Mouse (Mus musculus) adrenal gland, adult 2 months (tissue): ENCODE results near the gene Elfn1. TPM values are rescaled to one million over a fixed set of nuclear protein-coding genes. Genes with fewer than 3 reads are reported as not detected.

Experiments used
- DNase-seq: peaks from one replicate; pipeline ENCODE4 v3.0.0; 2021
- polyA plus RNA-seq: library from polyadenylated mRNA; depleted of rRNA; stranded (reverse); fragments of >200 nt; gene quantifications from 2 replicates; pipeline ENCODE4 v1.2.3, GENCODE M21; 2012
- total RNA-seq, 2 experiments: library from RNA; stranded (reverse); gene quantifications; 2 replicates each; pipeline ENCODE4 v1.2.3; 2021

The Elfn1 gene
- total and polyA plus RNA-seq, 3 experiments: 0.35 to 96.1 (median 25.4) TPM

DNA sequence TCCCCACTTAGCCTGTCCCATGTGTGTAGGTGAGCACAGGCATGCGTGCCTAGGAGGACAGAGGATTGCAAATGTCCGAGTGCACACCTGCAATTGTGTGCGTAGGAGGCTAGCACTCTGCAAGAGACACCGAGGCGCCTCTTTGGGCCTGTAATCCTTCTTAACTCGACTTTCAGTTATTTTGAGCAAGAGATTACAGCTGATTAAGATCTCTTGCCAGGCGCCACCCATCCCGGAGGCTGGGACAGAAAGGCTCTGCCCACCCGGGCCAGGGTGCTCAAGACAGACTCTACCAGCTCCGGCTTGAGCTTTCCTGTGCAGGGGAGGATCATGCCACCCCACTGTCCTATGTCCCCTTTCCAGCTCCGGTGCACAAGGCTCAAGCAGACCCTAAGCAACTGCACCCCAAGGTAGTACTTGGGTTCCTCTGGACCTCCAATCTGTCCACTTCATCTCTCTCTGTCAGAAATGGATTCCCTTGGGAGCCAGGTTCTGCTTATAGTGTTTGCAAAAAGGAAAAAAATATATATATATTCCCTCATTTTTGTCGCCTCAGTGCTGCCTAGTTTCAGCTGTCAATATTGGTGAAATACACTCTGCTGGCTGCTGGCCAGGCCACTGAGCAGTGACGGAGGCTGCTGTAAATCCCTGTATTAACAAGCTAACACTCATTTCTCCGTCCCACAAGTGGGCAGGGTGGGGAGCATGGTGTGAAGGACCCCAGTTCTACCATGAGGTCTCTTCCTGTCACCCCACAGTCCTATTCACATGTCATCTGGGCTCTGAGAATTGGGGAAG, 61.6 kb downstream of the Elfn1 start:
- no peak for DNase-seq

DNA sequence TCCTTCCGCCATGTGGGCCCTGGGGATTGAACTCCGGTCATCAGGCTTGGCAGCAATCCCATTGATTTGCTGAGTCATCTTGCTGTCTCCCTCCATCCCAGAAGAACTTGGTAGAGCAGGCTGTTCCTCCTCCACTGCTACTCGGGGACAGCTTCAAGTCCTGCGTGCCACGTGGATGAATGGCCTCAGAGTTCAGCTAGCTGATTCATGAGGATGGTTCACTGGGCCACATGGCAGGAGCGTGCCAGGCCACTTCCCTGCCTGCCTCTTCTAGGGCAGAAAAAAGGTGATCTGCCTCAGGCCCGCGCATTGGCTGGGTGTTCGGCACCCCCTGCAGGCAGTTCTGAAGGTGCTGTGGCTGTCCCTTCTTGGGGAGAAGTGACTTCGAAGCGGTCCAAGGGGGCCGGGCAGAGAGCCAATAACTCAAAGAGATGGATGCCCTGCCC, 62.5 kb downstream of the Elfn1 start:
- DNase-seq: peak; percentile 86

- DNase-seq: no peak
Observed at GRCm38 (mm10) chr5:139976584-139976983, 68.8 kb downstream of the Elfn1 start.

- no peak for DNase-seq
Observed at GRCm38 (mm10) chr5:139977476-139977875, 69.7 kb downstream of the Elfn1 start.

GRCm38 (mm10) chr5:139978525-139979276, 71.0 kb downstream of the Elfn1 start:
- DNase-seq: no peak

DNA sequence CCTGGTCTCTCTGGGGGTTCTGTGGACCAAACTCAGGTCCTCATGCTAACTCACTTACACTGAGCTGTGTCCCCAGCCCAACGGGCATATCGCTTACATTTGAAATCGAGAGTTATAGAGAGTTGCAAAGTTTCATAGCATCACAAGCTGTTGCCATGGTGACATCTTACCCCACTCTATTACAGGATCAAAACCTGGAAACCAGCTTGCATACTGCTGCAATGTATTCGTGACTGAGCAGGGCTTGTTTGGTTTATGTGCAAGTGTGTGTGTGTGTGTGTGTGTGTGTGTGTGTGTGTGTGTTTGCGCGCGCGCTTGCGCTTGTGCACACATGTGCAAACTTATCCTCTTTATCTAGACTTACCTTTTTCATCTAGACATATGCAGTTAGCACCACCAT, 71.6 kb downstream of the Elfn1 start:
- no peak for DNase-seq

GRCm38 (mm10) chr5:139981976-139982375, 74.2 kb downstream of the Elfn1 start:
- no peak for DNase-seq

DNA sequence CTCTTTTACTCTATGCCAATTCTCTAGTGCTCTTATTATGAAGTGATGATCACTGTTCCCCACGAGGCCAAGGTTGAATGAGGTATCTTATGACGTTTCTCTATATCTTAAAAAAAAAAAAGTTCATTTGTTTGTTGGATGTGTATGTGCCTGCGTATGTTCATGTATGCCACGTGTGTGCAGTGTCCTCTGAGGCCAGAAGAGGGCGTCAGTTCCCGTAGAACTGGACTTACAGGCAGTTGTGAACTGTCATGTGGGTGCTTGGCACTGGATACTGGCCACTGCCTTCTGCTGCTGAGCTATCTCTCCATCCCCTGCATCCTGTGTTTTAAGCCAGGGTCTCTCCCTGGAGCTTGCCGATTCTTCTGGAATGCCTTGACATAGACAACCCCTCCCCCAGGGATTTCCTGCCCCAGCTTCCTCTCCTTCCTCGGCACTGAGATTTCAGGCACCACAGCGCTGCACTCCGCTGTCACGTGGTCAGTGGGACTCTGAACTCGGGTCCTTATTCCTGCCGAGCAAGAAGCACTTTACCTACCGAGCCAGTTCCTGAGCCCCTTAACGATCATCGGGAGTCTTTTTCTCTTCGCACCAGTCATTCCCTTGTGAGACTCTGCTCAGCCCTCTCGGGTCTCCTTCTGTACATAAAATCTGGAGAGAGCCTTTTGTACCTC, 77.5 kb downstream of the Elfn1 start:
- DNase-seq: no peak

DNA sequence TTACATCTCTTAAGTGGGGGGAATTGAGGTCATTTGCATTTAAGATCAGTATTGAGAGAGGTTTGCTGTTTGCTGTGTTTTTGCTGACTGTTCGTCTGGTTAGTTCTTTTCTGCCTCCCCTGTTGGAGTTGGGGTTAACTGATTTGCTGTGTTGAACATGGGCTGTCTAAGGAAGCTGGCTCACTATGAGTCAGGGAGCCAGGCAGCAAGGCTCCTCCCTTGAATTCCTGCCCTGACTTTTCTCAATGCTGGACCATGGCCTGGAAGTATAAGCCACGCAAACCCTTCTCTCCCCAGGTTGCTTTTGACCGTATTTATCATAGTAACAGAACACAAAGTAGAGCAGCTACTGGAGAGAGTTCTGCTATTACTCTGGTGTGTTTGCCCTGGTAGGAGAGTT, 83.8 kb downstream of the Elfn1 start:
- no peak for DNase-seq

- peak; percentile 36 for DNase-seq
Observed at GRCm38 (mm10) chr5:139998321-139998720, 90.6 kb downstream of the Elfn1 start.

GRCm38 (mm10) chr5:139998916-139999315, 91.2 kb downstream of the Elfn1 start:
- no peak for DNase-seq

- no peak for DNase-seq
Observed at GRCm38 (mm10) chr5:140002541-140002940, 94.8 kb downstream of the Elfn1 start.

DNA sequence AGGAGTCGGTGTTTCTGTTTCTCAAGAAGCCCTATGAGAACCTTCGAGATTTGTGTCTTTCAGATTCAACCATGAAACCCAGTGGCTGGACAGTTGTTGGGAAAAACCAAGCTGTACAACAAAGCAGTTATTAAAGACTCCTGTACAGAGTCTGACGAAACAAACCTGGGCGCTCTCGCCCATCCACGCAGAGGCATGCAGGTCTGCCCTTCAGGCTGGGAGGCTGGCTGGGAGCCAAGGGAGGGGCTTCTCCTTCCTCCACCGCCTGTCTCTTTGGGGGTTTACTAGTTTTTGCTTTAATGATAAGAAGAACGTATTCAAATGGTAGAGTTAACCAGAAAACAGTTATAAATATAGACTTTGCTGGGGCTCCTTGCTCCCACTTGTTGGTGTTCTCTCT, 99.1 kb downstream of the Elfn1 start:
- no peak for DNase-seq

- no peak for DNase-seq
Observed at GRCm38 (mm10) chr5:140007656-140008522, 100.1 kb downstream of the Elfn1 start.

DNA sequence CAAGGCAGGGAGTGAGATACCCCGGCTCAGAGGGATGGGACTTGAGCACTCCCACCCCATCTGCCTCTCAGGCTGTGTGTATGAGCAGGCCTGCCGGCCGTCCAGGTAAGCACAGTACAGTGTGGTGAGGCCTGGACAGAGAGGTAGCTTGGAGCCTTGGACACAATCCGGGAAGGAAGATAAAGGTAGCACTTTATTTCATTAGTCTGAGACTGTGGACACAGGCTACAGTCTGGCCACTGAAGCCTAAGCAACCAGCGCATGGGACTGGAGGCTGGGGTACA, 100.7 kb downstream of the Elfn1 start:
- no peak for DNase-seq

GRCm38 (mm10) chr5:140009083-140009655, 101.4 kb downstream of the Elfn1 start:
- DNase-seq: no peak

GRCm38 (mm10) chr5:140010405-140010804, 102.7 kb downstream of the Elfn1 start:
- no peak for DNase-seq

GRCm38 (mm10) chr5:140012286-140012967, 104.7 kb downstream of the Elfn1 start:
- DNase-seq: no peak

- DNase-seq: no peak
Observed at GRCm38 (mm10) chr5:140013652-140014051, 105.9 kb downstream of the Elfn1 start.

DNA sequence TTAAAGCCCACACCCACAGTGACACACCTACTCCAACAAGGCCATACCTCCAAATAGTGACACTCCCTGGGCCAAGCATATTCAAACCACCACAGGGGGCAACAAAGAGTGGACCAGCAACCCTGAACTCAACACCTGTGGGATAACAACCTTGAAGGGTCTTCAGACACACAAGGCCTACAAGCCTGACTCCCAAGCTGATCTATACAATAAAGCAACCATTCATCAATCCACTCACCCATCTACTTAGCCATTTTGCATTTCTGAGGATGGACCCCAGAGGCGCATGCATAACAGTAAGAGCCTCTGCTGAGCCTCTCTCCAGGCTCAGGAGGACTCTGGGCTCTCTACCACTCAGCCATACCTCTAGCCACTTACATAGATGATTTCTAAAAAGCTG, 109.2 kb downstream of the Elfn1 start:
- DNase-seq: no peak

DNA sequence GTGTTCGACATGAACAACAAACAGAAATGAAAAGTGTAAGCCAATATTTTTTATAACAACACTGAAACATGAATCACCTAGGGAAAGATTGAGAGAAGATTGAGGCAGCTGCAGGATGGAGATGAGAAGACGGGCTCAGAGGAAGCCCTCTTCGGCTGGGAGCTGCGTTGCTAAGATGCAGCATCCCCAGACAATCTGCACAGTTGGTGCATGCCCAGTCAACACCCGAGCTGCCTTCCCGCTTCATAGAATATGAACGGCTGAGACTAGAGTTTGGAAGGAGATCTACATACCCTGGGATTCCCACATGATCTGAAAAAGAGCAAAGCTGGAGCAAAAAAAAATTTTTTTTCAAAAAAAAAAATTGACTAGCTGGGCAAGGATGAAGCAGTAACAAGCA, 111.0 kb downstream of the Elfn1 start:
- DNase-seq: no peak
